Mouse (Mus musculus): ENCODE results near the gene Ubqln4.

The Ubqln4 gene

DNA sequence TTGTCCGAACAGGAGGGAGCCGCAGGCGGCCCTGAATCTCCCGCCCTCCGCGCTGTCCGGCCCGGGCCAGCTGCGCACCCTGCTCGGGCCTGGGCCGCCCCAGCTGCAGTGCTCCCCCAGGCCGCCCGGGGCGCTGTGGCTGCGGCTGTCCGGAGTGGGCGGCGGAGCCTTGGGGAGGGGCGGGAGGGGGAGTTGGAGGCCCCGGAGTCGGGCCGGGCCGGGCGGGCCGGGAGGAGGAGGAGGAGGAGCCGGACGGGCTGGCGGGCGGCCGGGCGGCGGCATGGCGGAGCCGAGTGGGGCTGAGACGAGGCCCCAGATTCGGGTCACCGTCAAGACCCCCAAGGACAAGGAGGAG is at the start of gene Ubqln4:
Ubqln4 (plus strand) TSS at position 234 of the 355 bp plus-strand sequence.
- peak; percentile 73 to 82 for DNase-seq (ENCODE audit: low spot score in 2 of 2)

DNA sequence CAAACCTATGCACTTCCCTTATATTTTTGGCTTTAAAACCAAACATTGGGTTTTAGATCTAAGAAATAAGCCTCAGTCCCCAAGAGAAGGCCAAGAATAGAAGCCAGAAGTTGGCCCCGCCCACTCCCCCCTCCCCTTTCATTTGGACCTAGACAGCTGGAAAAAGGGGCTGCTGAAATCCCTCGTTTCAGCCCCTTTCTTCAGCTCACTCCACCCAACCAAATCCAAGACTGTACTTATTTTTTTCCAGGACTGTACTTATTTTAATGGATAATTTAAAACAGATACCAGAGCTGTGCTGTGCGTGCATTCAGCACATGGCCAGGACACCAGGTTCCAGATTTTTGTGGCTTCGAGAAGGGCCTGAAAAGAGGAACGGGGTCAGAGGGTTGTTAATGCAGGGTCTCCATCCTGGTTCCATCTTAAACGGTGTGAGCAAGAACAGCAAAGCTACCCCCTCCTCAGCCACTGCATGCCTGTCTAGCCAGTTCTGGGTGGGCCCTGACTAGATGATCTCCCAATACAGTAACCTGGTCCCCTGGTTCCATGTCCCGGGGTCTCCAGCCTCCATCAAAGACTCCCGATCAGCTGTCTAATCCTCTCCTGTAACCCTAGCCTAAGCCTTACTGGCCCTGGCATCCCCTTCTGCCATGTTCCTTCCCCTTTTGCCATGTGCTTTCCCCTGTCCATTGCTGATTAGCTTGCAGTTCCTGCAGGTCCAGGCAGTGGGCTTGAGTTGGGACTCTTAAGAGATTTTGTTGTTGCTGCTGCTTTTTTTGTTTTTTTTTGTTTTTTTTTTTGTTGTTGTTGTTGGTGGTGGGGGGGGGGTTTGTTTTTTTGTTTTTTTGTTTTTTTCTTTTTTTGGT is 49.4 kb upstream of the Ubqln4 start:
- no peak for DNase-seq (ENCODE audit: low spot score in 2 of 2)

DNA sequence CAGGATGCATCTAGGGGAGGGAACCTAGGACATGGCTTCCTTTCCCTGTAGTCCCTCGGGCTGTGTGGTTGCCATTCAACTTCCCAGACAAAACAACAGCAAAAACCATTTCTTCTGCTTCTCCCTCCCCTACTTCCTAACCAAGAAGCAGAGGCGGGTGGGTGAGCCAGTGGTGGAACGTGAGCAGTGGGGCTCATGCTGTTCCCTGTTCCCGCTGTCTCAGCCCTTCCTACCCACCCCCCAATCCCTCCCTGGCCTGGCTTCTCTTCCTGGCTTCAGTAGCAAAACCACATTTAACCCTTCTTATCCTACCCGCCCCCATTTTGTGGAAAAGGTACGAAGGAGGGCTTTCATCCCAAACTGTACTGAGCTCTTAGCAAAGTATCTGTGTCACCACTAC is 48.5 kb upstream of the Ubqln4 start:
- DNase-seq (ENCODE audit: low spot score in 2 of 2), result no peak

DNA sequence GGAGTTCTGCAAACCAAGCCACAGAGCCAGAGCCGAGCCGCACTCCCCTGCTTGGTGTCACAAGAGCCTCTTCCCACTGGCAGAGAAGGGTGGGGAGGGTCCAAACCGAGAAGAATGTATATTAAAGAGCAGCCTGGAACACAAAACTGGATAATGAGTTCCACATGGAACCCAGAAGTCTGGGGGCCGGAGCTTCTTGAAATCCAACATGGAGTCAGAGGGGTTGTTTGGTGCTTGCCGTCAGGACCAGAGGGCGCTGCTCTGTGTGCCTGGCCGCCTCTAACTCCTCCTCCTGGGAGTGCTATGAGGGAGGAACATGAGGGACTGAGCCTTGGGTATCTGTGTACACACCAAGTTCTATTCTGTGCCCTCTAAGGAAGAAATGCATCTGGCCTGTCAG is 47.8 kb upstream of the Ubqln4 start:
- no peak for DNase-seq (ENCODE audit: low spot score in 2 of 2)

- no peak for DNase-seq (ENCODE audit: low spot score in 2 of 2)
Measured at GRCm38 (mm10) chr3:88509250-88509649, 44.3 kb upstream of the Ubqln4 start.

DNA sequence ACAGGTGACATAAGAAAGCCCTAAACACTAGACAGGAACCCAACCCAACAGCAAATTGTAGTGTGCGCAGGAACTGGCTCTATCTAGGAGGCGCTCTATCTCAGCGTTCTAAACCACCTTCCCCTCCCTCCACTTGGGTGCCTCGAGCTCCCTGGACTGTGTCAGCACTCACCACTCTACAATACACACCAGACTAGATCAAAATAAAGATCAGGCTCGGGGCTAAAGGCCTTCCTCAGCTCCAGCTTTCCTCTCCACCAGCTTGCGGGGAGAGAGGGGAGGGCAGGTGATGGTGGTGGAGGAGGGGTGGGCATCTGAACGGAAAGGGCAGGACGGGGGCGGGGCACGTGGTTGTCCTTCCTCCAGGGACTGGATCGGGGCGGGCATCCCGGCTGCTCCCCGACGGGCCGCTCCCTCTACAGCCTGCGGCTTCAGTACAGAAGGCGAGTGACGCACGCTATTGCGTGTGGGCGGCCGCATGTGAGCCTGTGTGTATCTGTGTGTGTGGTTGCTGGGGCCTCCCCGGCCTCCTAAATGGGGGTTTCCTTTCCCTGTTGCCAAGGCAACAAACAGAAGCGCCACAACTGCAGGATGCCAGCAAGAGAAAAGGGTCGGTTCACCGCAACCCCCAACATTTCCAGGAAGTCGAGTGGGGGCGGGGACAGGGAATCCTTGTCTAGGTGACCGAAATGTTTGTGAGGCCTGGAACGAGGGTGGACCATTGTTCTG is 43.7 kb upstream of the Ubqln4 start, which contains the start of gene Lmna:
Lmna (minus strand) TSS at position 265 of the 729 bp plus-strand sequence.
- peak; percentile 94 to 95 for DNase-seq (ENCODE audit: low spot score in 2 of 2)

DNA sequence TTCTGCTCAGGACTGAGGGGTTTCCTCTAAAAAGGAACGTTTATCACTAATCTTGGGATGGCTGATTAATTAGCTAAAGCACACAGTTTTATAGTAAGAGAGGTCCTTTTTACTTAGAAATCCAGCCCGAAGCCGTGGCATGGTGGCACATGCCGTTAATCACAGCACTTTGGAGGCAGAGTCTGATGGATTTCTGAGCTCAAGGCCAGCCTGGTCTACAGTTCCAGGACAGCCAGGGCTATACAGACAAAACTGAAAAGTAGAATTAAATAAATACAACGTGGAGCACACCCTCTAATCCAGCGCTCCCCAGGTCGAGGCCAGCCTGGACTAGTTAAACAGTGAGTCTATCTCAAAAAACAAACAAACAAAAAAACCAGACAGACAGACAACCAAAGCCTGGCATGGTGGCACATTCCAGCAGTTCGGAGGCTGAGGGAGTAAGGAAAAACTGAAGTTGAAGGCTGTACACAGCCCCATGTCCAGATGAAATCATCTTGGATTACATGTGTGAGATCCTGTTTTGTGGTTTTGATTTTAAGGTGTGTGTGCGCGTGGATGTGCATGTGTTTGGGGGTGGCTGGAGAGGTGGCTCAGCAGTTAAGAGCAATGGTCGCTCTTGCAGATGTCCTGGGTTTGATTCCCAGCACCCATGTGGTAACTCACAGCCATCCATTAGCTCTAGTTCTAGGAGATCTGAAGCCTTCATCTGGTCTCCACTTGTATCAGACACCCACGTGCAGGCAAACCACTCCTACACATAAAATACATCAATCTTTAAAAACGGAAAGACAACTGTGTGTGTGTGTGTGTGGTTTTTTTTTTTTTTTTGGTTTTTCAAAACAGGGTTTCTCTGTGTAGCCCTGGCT is 42.9 kb upstream of the Ubqln4 start:
- DNase-seq (ENCODE audit: low spot score in 2 of 2), result no peak

DNA sequence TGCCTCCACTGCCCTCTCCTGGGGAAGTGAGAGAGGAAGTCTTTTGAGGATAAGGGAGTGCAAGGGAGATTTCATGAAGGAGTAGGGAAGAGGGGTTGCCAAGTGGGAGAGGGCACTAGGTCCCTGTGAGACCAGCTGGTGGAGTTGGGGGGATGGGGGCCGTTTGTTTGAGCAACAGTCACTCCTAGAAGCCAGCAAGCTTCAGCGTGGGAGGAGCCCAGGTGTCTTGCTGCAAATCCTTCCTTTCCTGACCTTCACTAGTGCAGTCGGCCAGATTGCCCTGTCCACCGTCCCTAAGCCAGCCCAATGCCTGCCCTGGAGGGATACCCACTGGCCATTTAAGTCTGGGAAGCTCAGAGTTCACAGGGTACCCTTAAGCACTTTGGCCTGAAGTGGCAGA is 42.0 kb upstream of the Ubqln4 start:
- no peak for DNase-seq (ENCODE audit: low spot score in 2 of 2)

- DNase-seq (ENCODE audit: low spot score in 2 of 2), result no peak
Measured at GRCm38 (mm10) chr3:88512141-88512895, 41.2 kb upstream of the Ubqln4 start.

DNA sequence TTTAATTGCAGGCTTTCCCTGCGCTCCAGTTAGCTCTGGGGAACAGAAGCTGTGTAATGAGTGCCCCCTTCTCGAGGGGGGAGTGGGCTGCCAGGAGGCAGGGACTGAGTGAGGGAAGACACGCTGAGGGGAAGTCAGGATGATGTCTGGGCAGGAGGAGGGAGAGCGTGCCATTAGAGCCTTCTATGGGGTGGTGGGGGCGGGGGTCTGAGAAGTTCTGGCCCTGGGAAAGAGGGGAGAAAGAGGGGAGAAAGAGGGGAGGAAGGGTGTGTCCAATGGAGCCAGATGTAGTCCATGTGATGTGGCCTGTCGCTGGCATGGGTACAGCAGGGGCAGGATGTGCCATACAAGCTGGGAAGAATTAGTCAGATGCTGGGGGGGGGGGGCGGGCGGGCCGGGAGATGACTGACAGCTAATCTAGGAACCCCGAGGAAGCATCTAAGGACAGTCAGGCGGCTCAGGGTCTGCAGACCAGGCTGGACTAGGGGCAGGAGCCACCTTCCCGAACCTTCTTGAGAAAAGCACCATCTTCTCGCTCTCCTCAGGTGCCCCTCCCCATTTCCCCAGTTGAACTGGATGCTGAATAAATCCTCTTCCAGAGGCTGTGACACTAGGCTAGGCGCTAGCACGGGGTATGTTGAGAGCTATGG is 40.5 kb upstream of the Ubqln4 start:
- no peak for DNase-seq (ENCODE audit: low spot score in 2 of 2)

GRCm38 (mm10) chr3:88513546-88514115 is 39.9 kb upstream of the Ubqln4 start:
- no peak for DNase-seq (ENCODE audit: low spot score in 2 of 2)

GRCm38 (mm10) chr3:88514231-88515094 is 39.1 kb upstream of the Ubqln4 start:
- DNase-seq (ENCODE audit: low spot score in 2 of 2), result no peak

- DNase-seq (ENCODE audit: low spot score in 2 of 2), result no peak
Measured at GRCm38 (mm10) chr3:88515095-88515386, 38.5 kb upstream of the Ubqln4 start.

GRCm38 (mm10) chr3:88516407-88516806 is 37.2 kb upstream of the Ubqln4 start:
- no peak for DNase-seq (ENCODE audit: low spot score in 2 of 2)

- DNase-seq (ENCODE audit: low spot score in 2 of 2), result no peak
Measured at GRCm38 (mm10) chr3:88518411-88518810, 35.1 kb upstream of the Ubqln4 start.

DNA sequence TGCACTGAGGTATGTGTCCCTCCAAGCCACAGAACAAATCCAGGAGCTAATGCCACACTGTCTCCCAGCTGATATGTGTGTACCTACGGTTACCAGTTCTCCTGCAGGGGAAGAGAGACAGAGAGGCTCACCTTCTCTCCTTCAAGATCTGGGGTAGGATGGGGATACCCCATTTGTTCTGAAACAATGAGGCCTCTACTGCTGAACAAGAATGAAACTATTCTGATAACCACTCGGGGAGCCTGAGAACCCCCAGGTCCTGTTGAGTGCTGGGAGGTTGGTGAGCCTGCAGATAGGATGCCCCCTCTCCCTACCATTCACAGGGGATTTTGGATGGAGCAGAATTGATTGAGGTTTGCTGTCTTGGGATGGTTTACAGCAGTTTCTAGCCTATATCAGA is 33.5 kb upstream of the Ubqln4 start:
- DNase-seq (ENCODE audit: low spot score in 2 of 2), result no peak

- no peak for DNase-seq (ENCODE audit: low spot score in 2 of 2)
Measured at GRCm38 (mm10) chr3:88521156-88521555, 32.4 kb upstream of the Ubqln4 start.

GRCm38 (mm10) chr3:88521803-88522331 is 31.7 kb upstream of the Ubqln4 start:
- DNase-seq (ENCODE audit: low spot score in 2 of 2), result peak in 1 of 2 experiments; percentile 35

DNA sequence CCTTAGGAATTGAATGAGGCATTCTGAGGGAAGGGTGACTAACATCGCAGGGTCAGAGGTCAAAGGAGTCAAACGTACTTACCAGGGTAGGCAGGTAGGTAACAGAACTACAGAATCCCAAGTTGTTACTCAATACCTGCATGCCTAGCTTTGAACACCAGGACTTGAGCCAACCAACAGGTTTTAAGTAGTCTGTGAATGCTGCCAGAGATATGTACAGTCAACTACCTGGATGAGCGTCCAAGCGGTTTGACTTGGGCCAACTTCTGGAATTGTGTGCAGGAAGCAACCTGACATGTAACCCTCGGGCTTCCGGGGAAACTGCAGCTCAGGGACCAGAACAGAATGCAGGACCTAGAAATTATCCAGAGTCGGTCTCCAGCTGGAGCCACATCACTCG is 30.5 kb upstream of the Ubqln4 start:
- DNase-seq (ENCODE audit: low spot score in 2 of 2), result no peak

All from right cerebral cortex, postnatal 36 days (tissue).